ENCODE assay signal across 19 mouse cellular contexts in genomic region chr1:93190726-93191305, GRCm38 (mm10). TPM values are rescaled to one million over a fixed set of nuclear protein-coding genes. Genes with fewer than 3 reads are reported as not detected.
A peak's percentile ranks its signal among the peaks of the same experiment; 100 is the strongest.
DNase-seq lines count a peak whose midpoint lies in the region; ATAC-seq and TF ChIP-seq lines count a peak whose summit lies in the region.
"Had no signal": no experiment of that assay in that cellular context is flagged by ENCODE, and none has a peak within 500 bp of the region (broad histone marks: within the 10 kb centered on the region; RNA-seq: fewer than 3 reads in every experiment).

No protein-coding gene starts in this region.

- 0 out of 2 replicates have a peak, but pooled peaks cover 2% of the 10 kb centered on the region for H3K27me3 ChIP-seq in hindbrain, embryonic 11.5 days (ENCODE audit: control insufficient read depth, insufficient read depth, low read length)
- peaks cover 28% of the 10 kb centered on the region for H3K27me3 ChIP-seq in hindbrain, embryonic 13.5 days
- H3K27me3 ChIP-seq in ES-Bruce4 (ENCODE audit: control insufficient read depth, insufficient read depth, low read length, poor library complexity, severe bottlenecking) = no peaks in the 10 kb centered on the region
- H3K27me3 ChIP-seq in embryonic facial prominence, embryonic 10.5 days (replicated peaks; ENCODE audit: low read depth, poor library complexity, severe bottlenecking) = peaks cover 60% of the 10 kb centered on the region
- H3K27me3 ChIP-seq in limb, embryonic 12.5 days = peaks cover 25% of the 10 kb centered on the region

- 7% methylated on average over 16 of the region's 17 CpGs for WGBS in hindbrain, embryonic 11.5 days
- WGBS in hindbrain, embryonic 13.5 days = 6% methylated on average over 11 of the region's 17 CpGs
- 4% methylated on average over 17 of the region's 17 CpGs for WGBS in embryonic facial prominence, embryonic 10.5 days
- 8% methylated on average over 12 of the region's 17 CpGs for WGBS in limb, embryonic 12.5 days

- no peak for DNase-seq in hindbrain, embryonic 11.5 days (ENCODE audit: low spot score)
- DNase-seq in embryonic facial prominence, embryonic 10.5 days (ENCODE audit: low spot score) = peak; percentile 26
- DNase-seq in natural killer cell, adult 2 months (ENCODE audit: low spot score in 2 of 2) = no peak
- no peak for DNase-seq in ovary, postnatal 14 days (ENCODE audit: low spot score)
- no peak for DNase-seq in gastrocnemius, adult 8-10 months (ENCODE audit: low spot score in 2 of 2)
- DNase-seq: adrenal gland, adult 8-10 months; cerebellum, postnatal 36 days; kidney, postnatal 25 days had no signal

- TF ChIP-seq CTCF in ES-Bruce4 (IDR thresholded peaks at IDR 0.05; ENCODE audit: low read depth, low read length) = no peak

- no peak for TF ChIP-seq POLR2A in ES-Bruce4 (IDR thresholded peaks at IDR 0.05; ENCODE audit: insufficient read depth, low read length)

- 0 out of 2 replicates have a peak, but pooled peaks have one; percentile 22 for ATAC-seq in hindbrain, embryonic 11.5 days (ENCODE audit: low FRiP score)
- ATAC-seq in hindbrain, embryonic 13.5 days (ENCODE audit: low FRiP score) = no peak
- ATAC-seq in limb, embryonic 12.5 days (ENCODE audit: insufficient number of reproducible peaks, insufficient read depth, low FRiP score, low TSS enrichment, low read depth) = no peak

- no peak overlapping the region for H3K4me3 ChIP-seq in hindbrain, embryonic 11.5 days (ENCODE audit: low read depth, low read length)
- no peak overlapping the region for H3K4me3 ChIP-seq in hindbrain, embryonic 13.5 days
- peak overlapping the region; percentile 40; the same call in 1 of the 2 replicates for H3K4me3 ChIP-seq in ES-Bruce4 (ENCODE audit: low read depth, low read length)
- peak overlapping the region; percentile 40 for H3K4me3 ChIP-seq in embryonic facial prominence, embryonic 10.5 days
- no peak overlapping the region for H3K4me3 ChIP-seq in limb, embryonic 12.5 days (replicated peaks)
- H3K4me3 ChIP-seq: heart, embryonic 10.5 days; hindbrain, embryonic 15.5 days; myocyte had no signal

- H3K4me2 ChIP-seq in hindbrain, embryonic 11.5 days (replicated peaks; ENCODE audit: low read depth, low read length) = no peak overlapping the region
- no peak overlapping the region; the same call in 1 of the 2 replicates for H3K4me2 ChIP-seq in hindbrain, embryonic 13.5 days
- H3K4me2 ChIP-seq in limb, embryonic 12.5 days = peak overlapping the region; percentile 38
- H3K4me2 ChIP-seq: hindbrain, embryonic 15.5 days had no signal

- no peaks in the 10 kb centered on the region for H3K4me1 ChIP-seq in hindbrain, embryonic 11.5 days (replicated peaks; ENCODE audit: control insufficient read depth, insufficient read depth, low read length)
- peaks cover 7% of the 10 kb centered on the region for H3K4me1 ChIP-seq in hindbrain, embryonic 13.5 days (replicated peaks)
- peaks cover 3% of the 10 kb centered on the region for H3K4me1 ChIP-seq in ES-Bruce4 (ENCODE audit: control insufficient read depth, insufficient read depth, low read length)
- peaks cover 16% of the 10 kb centered on the region for H3K4me1 ChIP-seq in embryonic facial prominence, embryonic 10.5 days
- H3K4me1 ChIP-seq in limb, embryonic 12.5 days (replicated peaks) = peaks cover 14% of the 10 kb centered on the region
- H3K4me1 ChIP-seq: hindbrain, embryonic 15.5 days had no signal

- no peak for TF ChIP-seq EP300 in ES-Bruce4 (IDR thresholded peaks at IDR 0.05; ENCODE audit: insufficient read depth, low read depth, low read length)

- no peak overlapping the region for H3K27ac ChIP-seq in hindbrain, embryonic 11.5 days (ENCODE audit: low read depth, low read length)
- no peak overlapping the region for H3K27ac ChIP-seq in hindbrain, embryonic 13.5 days
- no peak overlapping the region for H3K27ac ChIP-seq in ES-Bruce4 (ENCODE audit: insufficient read depth, low read length)
- H3K27ac ChIP-seq in embryonic facial prominence, embryonic 10.5 days (replicated peaks) = peak overlapping the region; percentile 65; the same call in 1 of the 2 replicates
- no peak overlapping the region for H3K27ac ChIP-seq in limb, embryonic 12.5 days
- H3K27ac ChIP-seq: heart, embryonic 10.5 days; hindbrain, embryonic 15.5 days; macrophage had no signal

- no peaks in the 10 kb centered on the region for H3K9me3 ChIP-seq in hindbrain, embryonic 11.5 days (ENCODE audit: control insufficient read depth, low read length)
- H3K9me3 ChIP-seq in hindbrain, embryonic 13.5 days = no peaks in the 10 kb centered on the region
- peaks cover 11% of the 10 kb centered on the region for H3K9me3 ChIP-seq in ES-Bruce4 (replicated peaks; ENCODE audit: control insufficient read depth, insufficient read depth, low read length, poor library complexity, severe bottlenecking)
- H3K9me3 ChIP-seq in embryonic facial prominence, embryonic 10.5 days = peaks cover 3% of the 10 kb centered on the region; the same call in 1 of the 2 replicates
- H3K9me3 ChIP-seq in limb, embryonic 12.5 days = peaks cover 3% of the 10 kb centered on the region; the same call in 1 of the 2 replicates
- H3K9me3 ChIP-seq: hindbrain, embryonic 15.5 days had no signal

- no peaks in the 10 kb centered on the region for H3K36me3 ChIP-seq in hindbrain, embryonic 11.5 days (ENCODE audit: control insufficient read depth, insufficient read depth, low read length)
- no peaks in the 10 kb centered on the region for H3K36me3 ChIP-seq in hindbrain, embryonic 13.5 days
- H3K36me3 ChIP-seq in ES-Bruce4 (ENCODE audit: control insufficient read depth, insufficient read depth, low read length, poor library complexity, severe bottlenecking) = no peaks in the 10 kb centered on the region
- no peaks in the 10 kb centered on the region for H3K36me3 ChIP-seq in embryonic facial prominence, embryonic 10.5 days (replicated peaks)
- H3K36me3 ChIP-seq in limb, embryonic 12.5 days = no peaks in the 10 kb centered on the region
- H3K36me3 ChIP-seq: heart, embryonic 10.5 days; hindbrain, embryonic 15.5 days had no signal

- no peak overlapping the region for H3K9ac ChIP-seq in hindbrain, embryonic 11.5 days (ENCODE audit: low read depth, low read length)
- no peak overlapping the region for H3K9ac ChIP-seq in hindbrain, embryonic 13.5 days
- peak overlapping the region; percentile 25; the same call in 1 of the 2 replicates for H3K9ac ChIP-seq in ES-Bruce4 (ENCODE audit: low read depth, poor library complexity, severe bottlenecking)
- 0 out of 2 replicates have a peak overlapping the region, but pooled peaks have one; percentile 31 for H3K9ac ChIP-seq in limb, embryonic 12.5 days (replicated peaks)
- H3K9ac ChIP-seq: hindbrain, embryonic 15.5 days had no signal

RNA-seq across cellular contexts. Expression of gene Crocc2, which starts 22.3 kb away (rescaled TPM):
- 0.09 and 0.18 TPM in 2 replicates for polyA plus RNA-seq in hindbrain, embryonic 11.5 days (2014; fragmentation: Nextera tagmentation; extraction: Ambion mirVana)
- polyA plus RNA-seq in hindbrain, embryonic 13.5 days (2015; fragmentation: Nextera tagmentation; extraction: Ambion mirVana) = 0.19 and 0.38 TPM in 2 replicates
- 0.09 TPM in 1 of 2 replicates, not detected in the other for polyA plus RNA-seq in ES-Bruce4 (2011; ENCODE audit: insufficient read depth, insufficient read length, low read depth, missing spikeins)
- 0.19 and 0.20 TPM in 2 replicates for polyA plus RNA-seq in embryonic facial prominence, embryonic 10.5 days (2016; fragmentation: Nextera tagmentation; extraction: Ambion mirVana)
- 0.27 and 0.33 TPM in 2 replicates for polyA plus RNA-seq in limb, embryonic 12.5 days (2016; fragmentation: Nextera tagmentation; extraction: Ambion mirVana)
- not detected for total RNA-seq in gastrocnemius, adult 8-10 months (2022)
- total RNA-seq: CH12.LX; gastrocnemius, adult 18-20 months had no signal
- polyA plus RNA-seq: macrophage, myocyte had no signal

RNA-seq across cellular contexts. Expression of gene 2310007B03Rik, which starts 30.1 kb away (rescaled TPM):
- polyA plus RNA-seq in hindbrain, embryonic 11.5 days (2014; fragmentation: Nextera tagmentation; extraction: Ambion mirVana) = 0.49 and 0.77 TPM in 2 replicates
- polyA plus RNA-seq in hindbrain, embryonic 13.5 days (2015; fragmentation: Nextera tagmentation; extraction: Ambion mirVana) = 0.29 and 0.30 TPM in 2 replicates
- polyA plus RNA-seq in ES-Bruce4 (2011; ENCODE audit: insufficient read depth, insufficient read length, low read depth, missing spikeins) = 1.9 and 2.1 TPM in 2 replicates
- 0.87 and 1.5 TPM in 2 replicates for polyA plus RNA-seq in embryonic facial prominence, embryonic 10.5 days (2016; fragmentation: Nextera tagmentation; extraction: Ambion mirVana)
- polyA plus RNA-seq in limb, embryonic 12.5 days (2016; fragmentation: Nextera tagmentation; extraction: Ambion mirVana) = 0.10 and 0.18 TPM in 2 replicates
- total RNA-seq in gastrocnemius, adult 8-10 months (2022) = not detected
- total RNA-seq: adrenal gland, adult 8-10 months; gastrocnemius, adult 18-20 months; left cerebral cortex, postnatal 10 days had no signal
- polyA plus RNA-seq: macrophage; testis, adult 2 months had no signal

RNA-seq across cellular contexts. Expression of gene Sned1, which starts 44.8 kb away (rescaled TPM):
- polyA plus RNA-seq in hindbrain, embryonic 11.5 days (2014; fragmentation: Nextera tagmentation; extraction: Ambion mirVana) = 1.5 and 4.0 TPM in 2 replicates
- 8.8 and 9.3 TPM in 2 replicates for polyA plus RNA-seq in hindbrain, embryonic 13.5 days (2015; fragmentation: Nextera tagmentation; extraction: Ambion mirVana)
- polyA plus RNA-seq in ES-Bruce4 (2011; ENCODE audit: insufficient read depth, insufficient read length, low read depth, missing spikeins) = 0.75 and 1.1 TPM in 2 replicates
- polyA plus RNA-seq in embryonic facial prominence, embryonic 10.5 days (2016; fragmentation: Nextera tagmentation; extraction: Ambion mirVana) = 6.5 and 9.6 TPM in 2 replicates
- 39.5 and 45.7 TPM in 2 replicates for polyA plus RNA-seq in limb, embryonic 12.5 days (2016; fragmentation: Nextera tagmentation; extraction: Ambion mirVana)
- 1 to 10 TPM; 3.0 to 3.8 (median 3.5) TPM for total RNA-seq in gastrocnemius, adult 8-10 months (2022)

RNA-seq across cellular contexts. Expression of gene Agxt, which starts 55.8 kb away (rescaled TPM):
- polyA plus RNA-seq in hindbrain, embryonic 11.5 days (2014; fragmentation: Nextera tagmentation; extraction: Ambion mirVana) = not detected in 2 replicates
- polyA plus RNA-seq in hindbrain, embryonic 13.5 days (2015; fragmentation: Nextera tagmentation; extraction: Ambion mirVana) = not detected in 2 replicates
- polyA plus RNA-seq in ES-Bruce4 (2011; ENCODE audit: insufficient read depth, insufficient read length, low read depth, missing spikeins) = not detected in 2 replicates
- polyA plus RNA-seq in embryonic facial prominence, embryonic 10.5 days (2016; fragmentation: Nextera tagmentation; extraction: Ambion mirVana) = not detected in 2 replicates
- not detected in 2 replicates for polyA plus RNA-seq in limb, embryonic 12.5 days (2016; fragmentation: Nextera tagmentation; extraction: Ambion mirVana)
- total RNA-seq in gastrocnemius, adult 8-10 months (2022) = not detected
- total RNA-seq: CH12.LX; gastrocnemius, adult 18-20 months; left cerebral cortex, postnatal 10 days had no signal
- polyA plus RNA-seq: hindbrain, embryonic 15.5 days; macrophage; myocyte; testis, adult 2 months had no signal

Comparison
In these comparisons a context has a peak if more than half of its experiments do, and no peak if none do; other contexts are left out.
1. H3K4me3 ChIP-seq: peak in ES-Bruce4 (single experiment) and embryonic facial prominence, embryonic 10.5 days (single experiment); none in hindbrain, embryonic 11.5 days (single experiment), hindbrain, embryonic 13.5 days (single experiment) and limb, embryonic 12.5 days (single experiment).
2. H3K9ac ChIP-seq: peak in ES-Bruce4 (single experiment) and limb, embryonic 12.5 days (single experiment); none in hindbrain, embryonic 11.5 days (single experiment) and hindbrain, embryonic 13.5 days (single experiment).